Mouse (Mus musculus): ENCODE results near the gene Coa4. TPM values are rescaled to one million over a fixed set of nuclear protein-coding genes. Genes with fewer than 3 reads are reported as not detected.

Coa4 gene
- total and polyA plus RNA-seq, 3 experiments = 8.1 to 13.8 TPM; not detected in 1

DNA sequence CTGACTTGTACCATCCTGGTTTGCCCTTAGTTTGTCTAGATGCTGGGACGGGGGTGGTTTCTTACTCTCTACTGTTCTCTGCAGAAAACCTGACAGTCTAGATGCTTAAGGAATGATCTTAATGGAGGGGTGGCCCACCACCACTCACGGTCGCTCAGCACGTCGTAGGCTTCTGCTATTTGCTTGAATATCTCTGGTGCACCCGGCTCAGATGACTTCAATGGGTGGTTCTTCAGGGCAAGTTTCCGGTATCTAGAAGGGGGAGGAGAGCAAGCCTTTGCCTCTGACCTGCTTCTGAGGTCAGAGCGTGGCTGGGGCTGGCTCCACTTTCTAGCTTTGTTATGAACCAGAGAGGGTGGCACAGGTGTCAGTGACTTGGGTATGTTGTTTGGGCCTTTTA lies 25.3 kb upstream of the Coa4 start:
- no peak for TF ChIP-seq E2F4 (IDR thresholded peaks at IDR 0.05; ENCODE audit: borderline replicate concordance, low read depth, low read length)
- no peak for TF ChIP-seq ZC3H11A (IDR thresholded peaks at IDR 0.05; ENCODE audit: low read depth, low read length)
- TF ChIP-seq RAD21 (IDR thresholded peaks at IDR 0.05; ENCODE audit: low read depth, low read length) = no peak
- no peak for TF ChIP-seq ZNF384 (IDR thresholded peaks at IDR 0.05; ENCODE audit: low read depth, low read length)
- TF ChIP-seq USF2 (IDR thresholded peaks at IDR 0.05; ENCODE audit: borderline replicate concordance in 1 of 2, insufficient read depth in 1 of 2, low read depth in 1 of 2, low read length in 2 of 2) = no peak
- no peak; the same call in 1 of the 2 replicates for TF ChIP-seq MXI1 (IDR thresholded peaks at IDR 0.05; ENCODE audit: low read depth, low read length)
- peak; percentile 29; the same call in 1 of the 2 replicates for TF ChIP-seq TCF12 (IDR thresholded peaks at IDR 0.05; ENCODE audit: low read depth, low read length)
- TF ChIP-seq SIN3A (IDR thresholded peaks at IDR 0.05; ENCODE audit: low read length) = no peak
- no peak for TF ChIP-seq MYB (IDR thresholded peaks at IDR 0.05; ENCODE audit: low read depth, low read length)
- 0 out of 2 replicates have a peak, but pooled peaks have one; percentile 20 for TF ChIP-seq RCOR1 (IDR thresholded peaks at IDR 0.05; ENCODE audit: low read depth, low read length)
- no peak for TF ChIP-seq TBP (IDR thresholded peaks at IDR 0.05; ENCODE audit: low read depth, low read length)
- peak; percentile 26 to 63; a peak in 2 of 4 replicates for TF ChIP-seq POLR2A (IDR thresholded peaks at IDR 0.05; ENCODE audit: control insufficient read depth in 1 of 2, insufficient read depth in 1 of 2, low read depth in 1 of 2, low read length in 2 of 2, poor library complexity in 1 of 2)
- TF ChIP-seq ETS1 (IDR thresholded peaks at IDR 0.05; ENCODE audit: low read depth, low read length) = no peak
- TF ChIP-seq ZMIZ1 (IDR thresholded peaks at IDR 0.05; ENCODE audit: low read depth, low read length) = 0 out of 2 replicates have a peak, but pooled peaks have one; percentile 32
- TF ChIP-seq ELF1 (IDR thresholded peaks at IDR 0.05; ENCODE audit: low read depth, low read length) = 0 out of 2 replicates have a peak, but pooled peaks have one; percentile 26
- TF ChIP-seq EP300 (IDR thresholded peaks at IDR 0.05; ENCODE audit: low read depth in 1 of 2, low read length in 2 of 2) = no peak
- peak; percentile 46; the same call in 1 of the 2 replicates for TF ChIP-seq HCFC1 (IDR thresholded peaks at IDR 0.05; ENCODE audit: low read depth, low read length)
- no peak for TF ChIP-seq POLR2AphosphoS2 (IDR thresholded peaks at IDR 0.05; ENCODE audit: low read length)
- peak; percentile 45; the same call in 1 of the 2 replicates for TF ChIP-seq MAZ (IDR thresholded peaks at IDR 0.05; ENCODE audit: low read depth, low read length)
- no peak for TF ChIP-seq GATA1 (IDR thresholded peaks at IDR 0.05; ENCODE audit: low read depth, low read length)
- no peak for TF ChIP-seq KAT2A (conservative IDR thresholded peaks at IDR 0.05; ENCODE audit: low read depth, low read length)
- no peak for TF ChIP-seq JUND (IDR thresholded peaks at IDR 0.05; ENCODE audit: low read depth, low read length)
- no peak for TF ChIP-seq CTCF (IDR thresholded peaks at IDR 0.05 in 2 of 3, conservative IDR thresholded peaks at IDR 0.05 in 1 of 3; ENCODE audit: control insufficient read depth in 1 of 3, insufficient read depth in 1 of 3, low read depth in 2 of 3, low read length in 3 of 3, poor library complexity in 1 of 3, severe bottlenecking in 1 of 3)
- no peak for TF ChIP-seq SMC3 (IDR thresholded peaks at IDR 0.05; ENCODE audit: low read depth, low read length)
- TF ChIP-seq MAFK (IDR thresholded peaks at IDR 0.05; ENCODE audit: borderline replicate concordance, low read depth, low read length) = no peak
- no peak for TF ChIP-seq NRF1 (IDR thresholded peaks at IDR 0.05; ENCODE audit: insufficient read depth, low read depth, low read length, poor library complexity, severe bottlenecking)
- TF ChIP-seq NELFE (IDR thresholded peaks at IDR 0.05; ENCODE audit: low read depth, low read length) = peak; percentile 42; the same call in 1 of the 2 replicates
- no peak for TF ChIP-seq ZKSCAN1 (IDR thresholded peaks at IDR 0.05; ENCODE audit: low read depth, low read length)
- TF ChIP-seq MAX (IDR thresholded peaks at IDR 0.05; ENCODE audit: low read length) = no peak
- 0 out of 2 replicates have a peak, but pooled peaks have one; percentile 11 for TF ChIP-seq USF1 (IDR thresholded peaks at IDR 0.05; ENCODE audit: low read depth, low read length)
- TF ChIP-seq POLR2AphosphoS5 (IDR thresholded peaks at IDR 0.05; ENCODE audit: borderline replicate concordance, low read depth, low read length) = no peak
- TF ChIP-seq GABPA (IDR thresholded peaks at IDR 0.05; ENCODE audit: low read depth, low read length) = no peak
- Histone ChIP-seq H3K36me3 (ENCODE audit: control insufficient read depth in 1 of 2, insufficient read depth in 2 of 2, low read length in 2 of 2) (peaks cover 0 to 5% of the 10 kb centered on the region in 2 experiments; a peak in 2 of 4 replicates), H3K27me3 (ENCODE audit: control insufficient read depth in 1 of 2, insufficient read depth in 2 of 2, low read length in 2 of 2) (no peaks in the 10 kb centered on the region; a peak in 1 of 4 replicates), H3K9me3 (replicated peaks; ENCODE audit: insufficient read depth, low read length) (no peaks in the 10 kb centered on the region), H3K4me3 (ENCODE audit: control insufficient read depth in 1 of 2, insufficient read depth in 1 of 2, low read depth in 2 of 2, low read length in 2 of 2) (peak overlapping the region; percentile 40 to 64), H3K4me1 (ENCODE audit: control insufficient read depth in 1 of 2, insufficient read depth in 2 of 2, low read length in 2 of 2) (peaks cover 2 to 15% of the 10 kb centered on the region in 2 experiments; a peak in 2 of 4 replicates), H3K79me2 (ENCODE audit: control insufficient read depth, insufficient read depth, low read length, poor library complexity) (no peaks in the 10 kb centered on the region), H3K27ac (ENCODE audit: control insufficient read depth, low read depth, low read length) (peak overlapping the region; percentile 13; the same call in 1 of the 2 replicates), H3K9ac (ENCODE audit: control insufficient read depth, low read depth, low read length, poor library complexity, severe bottlenecking) (peak overlapping the region; percentile 41)
- peak; percentile 75 for DNase-seq (ENCODE audit: low read depth, low spot score)
